15 mouse cellular contexts compared by ENCODE assay signal in genomic region chr5:147497714-147498113, GRCm38 (mm10).
"Had no signal": no experiment of that assay in that cellular context is flagged by ENCODE, and none has a peak within 500 bp of the region (broad histone marks: within the 10 kb centered on the region; RNA-seq: fewer than 3 reads in every experiment).

No protein-coding gene starts in this region.

- H3K36me3 ChIP-seq: midbrain, embryonic 13.5 days; neural tube, embryonic 13.5 days; stomach, embryonic 15.5 days had no signal

- H3K27ac ChIP-seq: layer of hippocampus, adult 2 months; liver, embryonic 15.5 days; midbrain, embryonic 13.5 days; neural tube, embryonic 13.5 days; stomach, embryonic 15.5 days had no signal

- H3K9ac ChIP-seq: liver, embryonic 15.5 days; midbrain, embryonic 13.5 days; stomach, embryonic 15.5 days had no signal

- H3K4me3 ChIP-seq: layer of hippocampus, adult 2 months; liver, embryonic 15.5 days; megakaryocyte, embryonic 14.5 days; midbrain, embryonic 13.5 days; neural tube, embryonic 13.5 days; stomach, embryonic 15.5 days had no signal

- DNase-seq: kidney, adult 8-10 months; kidney, postnatal 25 days; lung, adult 2 months; lung, postnatal 36 days; right cerebral cortex, postnatal 14 days; thymus, adult 2 months; thymus, postnatal 25 days had no signal

- H3K4me2 ChIP-seq: liver, embryonic 11.5 days; liver, embryonic 15.5 days; midbrain, embryonic 13.5 days; neural tube, embryonic 13.5 days; stomach, embryonic 15.5 days had no signal

- ATAC-seq: lung, postnatal 0 days; midbrain, embryonic 13.5 days had no signal

- H3K4me1 ChIP-seq: stomach, embryonic 15.5 days had no signal

- H3K27me3 ChIP-seq: liver, embryonic 15.5 days; megakaryocyte, embryonic 14.5 days; midbrain, embryonic 13.5 days; neural tube, embryonic 13.5 days; stomach, embryonic 15.5 days had no signal

- H3K9me3 ChIP-seq: liver, embryonic 15.5 days; megakaryocyte, embryonic 14.5 days; midbrain, embryonic 13.5 days; neural tube, embryonic 13.5 days; stomach, embryonic 15.5 days had no signal
